Mouse (Mus musculus): ENCODE data around the gene S100a3.

GRCm38 (mm10) chr3:90627807-90628206, 67.4 kb downstream of the S100a3 start:
- TF ChIP-seq EP300 (IDR thresholded peaks at IDR 0.05; ENCODE audit: low read depth) (no peak), CTCF (IDR thresholded peaks at IDR 0.05; ENCODE audit: low read depth) (peak; percentile 68)

Measured in liver, postnatal 0 days (tissue).